Mouse (Mus musculus): ENCODE measurements around the gene Grin2b.

Gene Grin2b

DNA sequence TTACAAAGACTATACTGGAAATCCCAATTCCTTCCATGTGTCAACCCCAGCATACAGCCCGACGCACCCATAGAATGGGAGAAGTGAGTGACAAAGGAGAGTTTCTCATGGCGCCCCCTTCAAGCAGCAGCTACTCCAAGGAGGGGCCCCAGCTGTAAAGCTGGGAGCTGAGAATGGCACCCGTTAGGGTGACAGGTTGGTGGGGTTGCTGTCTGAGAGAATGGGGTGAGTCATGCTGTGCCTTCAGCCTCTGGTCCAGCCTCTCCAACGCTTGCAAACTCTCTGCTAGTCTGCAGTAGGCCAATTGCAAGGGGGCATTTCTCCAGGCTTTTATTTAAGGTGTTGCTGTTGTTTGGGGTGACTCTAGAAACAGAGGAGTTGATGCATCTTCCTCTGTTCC is 73.1 kb downstream of the Grin2b start:
- in situ Hi-C loops (cut with MboI, MseI) = no loop called here

DNA sequence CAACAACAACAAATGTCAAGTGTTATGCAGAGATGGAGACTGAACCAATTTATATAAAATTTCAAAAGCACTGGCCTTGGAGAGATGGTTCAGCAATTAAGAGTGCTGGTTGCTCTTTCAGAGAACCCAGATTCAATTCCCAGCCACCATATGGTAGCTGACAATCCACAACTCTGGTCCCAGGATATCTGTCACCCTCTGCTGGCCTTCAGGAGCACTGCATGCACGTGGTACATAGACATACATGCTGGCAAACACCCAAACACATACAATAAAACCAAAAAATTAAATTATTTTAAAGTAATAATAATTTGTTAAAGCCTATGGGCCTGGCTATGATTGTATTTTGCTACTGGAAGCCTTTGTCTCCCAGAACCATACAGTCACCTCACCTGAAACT is 77.0 kb downstream of the Grin2b start:
- in situ Hi-C loops (cut with MboI, MseI) = no loop called here

DNA sequence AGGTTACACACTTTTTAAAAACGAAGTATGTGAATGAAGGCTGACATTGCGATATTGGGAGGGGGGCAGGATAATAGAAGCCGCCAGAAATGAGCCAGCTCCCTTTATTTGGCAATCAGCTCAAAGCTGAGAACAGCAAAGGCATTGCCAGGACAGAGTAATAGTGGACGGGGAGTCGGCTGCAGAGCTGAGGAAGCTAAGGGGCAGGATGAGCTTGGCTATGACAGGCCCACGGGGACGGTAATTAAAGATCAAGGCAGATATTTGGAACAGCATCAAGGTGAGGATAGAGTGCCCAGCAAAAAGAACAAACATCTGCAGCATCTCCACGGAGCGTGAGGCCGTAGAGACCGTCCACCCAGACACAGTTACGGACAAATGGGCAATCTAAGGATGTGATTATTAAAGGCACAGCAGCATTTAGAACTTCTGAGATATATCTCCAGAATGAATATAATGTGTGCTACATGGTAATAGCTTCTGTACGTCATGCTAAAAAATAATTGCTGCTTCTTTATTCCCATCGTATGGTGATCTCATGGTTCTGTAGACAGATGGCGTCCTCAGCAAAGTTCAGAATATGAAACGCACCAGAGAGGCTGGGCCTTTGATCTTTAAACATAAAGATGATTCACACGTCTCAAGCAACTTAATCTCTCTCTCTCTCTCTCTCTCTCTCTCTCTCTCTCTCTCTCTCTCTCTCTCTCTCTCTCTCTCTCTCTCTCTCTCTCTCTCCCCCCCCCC is 93.1 kb downstream of the Grin2b start:
- in situ Hi-C loops (cut with MboI, MseI) = no loop called here

DNA sequence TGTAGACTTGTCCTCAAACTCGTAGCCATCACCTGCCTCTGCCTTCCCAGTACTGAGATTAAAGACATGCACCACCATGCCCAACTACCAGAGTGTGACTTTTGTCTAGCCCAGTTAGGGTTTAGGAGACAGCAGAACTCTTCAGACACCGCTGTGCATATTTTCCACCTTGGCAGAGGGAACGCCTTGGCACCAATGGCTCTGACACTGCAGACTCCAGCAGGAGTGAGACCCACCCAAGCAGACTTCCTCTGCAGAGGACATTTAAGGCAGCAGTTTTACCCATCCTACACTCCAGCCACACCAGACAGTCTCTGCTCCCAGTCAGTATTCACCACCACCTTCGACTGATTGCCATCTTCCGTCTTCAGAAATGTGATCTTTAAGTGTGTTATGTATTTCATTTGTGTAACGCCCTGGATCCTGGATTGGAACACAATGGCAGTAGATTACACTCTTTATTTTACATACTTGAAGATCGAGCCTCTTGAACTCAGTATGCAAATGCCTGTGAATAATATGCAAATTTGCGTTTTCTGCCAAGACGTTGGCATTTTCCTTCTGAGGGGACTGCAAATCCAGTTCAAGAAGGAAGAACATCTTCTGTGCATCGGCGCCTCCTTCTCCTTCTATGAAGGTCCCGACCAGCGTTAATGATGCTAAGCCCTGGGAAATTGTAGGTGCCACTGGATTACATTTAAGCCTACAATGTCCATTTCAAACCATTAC is 100.8 kb downstream of the Grin2b start:
- in situ Hi-C loops (cut with MboI, MseI) = no loop called here

DNA sequence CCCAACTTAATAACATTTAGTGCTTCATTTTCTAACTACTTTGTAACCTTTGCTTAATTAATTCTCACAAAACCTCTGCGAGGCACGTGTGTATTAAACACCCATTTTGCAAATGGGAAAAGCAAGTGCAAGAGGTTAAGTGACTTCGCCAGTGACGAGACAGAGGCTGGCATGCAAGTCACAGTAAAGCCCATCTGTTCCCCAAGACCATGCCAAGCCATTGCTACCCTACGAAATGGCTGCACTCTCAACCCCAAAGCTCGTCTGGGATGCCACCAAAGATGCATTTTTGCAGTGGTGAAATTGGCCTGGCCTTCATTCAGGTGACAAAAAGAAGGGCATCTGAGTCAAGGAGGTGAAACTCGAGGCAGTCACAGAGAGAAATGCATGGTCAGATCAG is 103.2 kb downstream of the Grin2b start:
- in situ Hi-C loops (cut with MboI, MseI) = no loop called here

DNA sequence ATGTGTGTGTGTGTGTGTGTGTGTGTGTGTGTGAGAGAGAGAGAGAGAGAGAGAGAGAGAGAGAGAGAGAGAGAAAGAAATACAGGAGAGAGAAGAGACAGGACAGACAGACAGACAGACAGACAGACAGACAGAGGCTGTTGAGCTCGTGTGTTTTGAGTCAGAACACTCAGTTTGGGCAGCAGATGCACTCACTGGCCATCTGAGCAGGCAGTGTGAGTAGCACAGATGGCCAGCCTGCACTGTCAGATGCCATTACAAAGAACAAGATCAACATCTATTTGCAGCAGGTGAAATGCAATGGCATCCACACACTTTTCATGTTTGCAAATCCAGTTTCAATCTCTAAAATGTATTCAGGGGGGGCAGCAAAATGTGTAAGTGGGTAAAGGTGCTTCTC is 120.0 kb downstream of the Grin2b start:
- in situ Hi-C loops (cut with MboI, MseI) = no loop called here

DNA sequence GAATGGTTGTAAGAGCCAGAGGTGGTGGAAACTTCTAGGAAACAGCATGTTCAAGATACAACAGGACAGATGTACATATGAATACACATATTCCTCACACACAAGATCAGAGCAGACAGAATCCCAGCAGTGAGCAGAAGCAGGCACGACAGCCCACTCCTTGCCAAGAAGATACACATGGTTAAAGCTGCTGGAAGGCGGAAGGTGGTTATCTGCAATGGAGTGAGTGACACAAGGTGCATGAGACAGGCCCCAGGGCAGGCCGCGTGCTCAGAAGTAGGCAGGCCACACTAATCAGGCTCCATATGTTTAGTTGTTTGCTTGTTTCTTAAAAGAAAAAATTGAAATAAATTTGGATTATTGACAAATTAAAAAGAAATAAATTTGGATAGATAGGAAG is 123.0 kb downstream of the Grin2b start:
- in situ Hi-C loops (cut with MboI, MseI) = no loop called here

DNA sequence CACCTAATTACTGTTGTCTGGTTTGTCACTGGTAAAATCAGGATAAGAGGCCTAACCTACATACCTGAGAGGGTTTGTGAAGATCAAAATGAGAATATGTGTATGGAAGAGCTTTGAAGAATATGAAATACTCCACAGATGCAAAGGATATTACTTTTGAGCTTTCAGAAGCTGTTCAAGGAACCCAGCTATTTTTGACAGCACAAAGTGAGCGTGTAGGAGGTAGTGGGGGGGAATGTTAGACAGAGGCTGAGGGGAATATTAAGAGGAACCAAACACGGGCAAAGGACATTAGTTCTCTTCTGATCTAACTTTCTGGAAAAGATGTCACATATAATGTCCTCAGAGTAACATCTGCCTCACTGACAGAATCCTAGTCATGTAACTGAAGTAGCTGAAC is 125.2 kb downstream of the Grin2b start:
- in situ Hi-C loops (cut with MboI, MseI) = no loop called here

DNA sequence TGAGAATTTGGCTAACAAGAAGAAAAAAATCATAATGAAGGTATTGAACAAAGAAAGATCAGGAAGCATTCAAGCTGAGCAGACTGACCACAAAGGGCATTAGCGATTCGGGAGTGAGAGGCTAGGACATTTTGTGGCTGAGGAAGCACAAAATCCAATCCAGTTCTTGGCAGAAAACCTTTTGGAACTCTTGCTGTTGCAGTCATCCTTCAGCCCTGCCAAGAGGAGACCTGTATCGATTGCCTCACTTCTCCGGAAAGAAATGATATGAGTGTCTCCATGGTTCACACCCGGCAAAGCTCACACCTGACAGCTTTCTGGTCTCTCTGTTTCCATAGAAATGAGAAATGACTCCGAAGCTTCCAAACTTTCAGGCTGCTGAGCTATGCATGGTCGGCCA is 127.2 kb downstream of the Grin2b start:
- in situ Hi-C loops (cut with MboI, MseI) = no loop called here

DNA sequence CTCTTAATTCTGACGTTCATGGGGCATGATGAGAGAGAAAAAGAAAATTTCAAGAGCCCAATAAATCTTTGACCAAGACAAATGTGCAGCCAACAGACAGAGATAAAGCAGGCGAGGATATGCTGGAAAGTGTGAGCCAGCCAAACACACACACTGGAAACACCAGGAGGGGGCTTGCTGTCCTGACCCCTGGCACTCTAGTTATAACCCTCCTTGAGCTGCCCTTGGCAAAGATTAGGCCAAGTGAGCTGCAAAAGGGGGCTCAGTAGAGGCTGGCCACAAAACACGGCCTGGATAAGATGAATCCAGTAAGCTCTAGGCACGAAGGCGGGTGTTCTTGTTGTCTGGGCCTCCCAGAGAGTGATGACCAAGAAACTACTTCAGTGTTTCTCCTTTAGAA is 128.8 kb downstream of the Grin2b start:
- in situ Hi-C loops (cut with MboI, MseI) = no loop called here

DNA sequence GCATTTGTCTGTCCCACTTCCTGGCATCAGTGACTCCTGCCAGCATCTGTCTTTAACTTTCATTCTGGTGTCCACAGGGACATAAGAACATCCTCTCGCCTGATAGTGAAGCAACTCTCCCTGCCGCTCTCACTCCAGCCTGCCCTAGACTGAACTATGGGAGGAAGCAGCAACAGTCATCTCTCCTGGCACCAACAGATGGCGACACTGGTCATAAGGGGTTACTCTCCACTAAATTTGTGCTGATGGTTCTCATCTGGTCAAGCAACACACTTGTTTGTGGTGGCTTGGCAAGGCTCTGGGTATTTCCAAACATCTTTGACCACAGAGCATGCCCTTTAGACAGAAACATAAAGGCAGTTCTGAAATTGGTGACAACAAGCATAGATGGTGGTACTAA is 130.9 kb downstream of the Grin2b start:
- in situ Hi-C loops (cut with MboI, MseI) = no loop called here

DNA sequence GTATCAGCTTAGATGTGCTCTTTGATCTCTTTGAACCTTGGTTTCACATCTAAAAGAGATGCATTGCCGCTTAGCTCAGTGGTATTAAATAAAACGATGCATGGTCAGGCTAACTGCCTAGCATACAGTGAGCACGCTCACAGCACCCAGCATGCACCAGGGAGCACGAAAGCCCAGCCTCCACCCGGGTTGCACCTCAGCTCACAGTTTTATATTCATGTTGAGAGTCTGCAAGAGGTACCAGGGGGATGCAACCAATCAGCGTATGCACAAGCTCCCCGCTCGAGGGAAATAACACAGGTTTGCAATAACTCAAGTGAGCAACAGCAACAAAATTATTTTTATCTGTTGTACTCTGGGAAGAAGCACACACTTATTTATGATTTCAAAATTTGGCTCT is 131.5 kb downstream of the Grin2b start:
- in situ Hi-C loops (cut with MboI, MseI) = no loop called here

DNA sequence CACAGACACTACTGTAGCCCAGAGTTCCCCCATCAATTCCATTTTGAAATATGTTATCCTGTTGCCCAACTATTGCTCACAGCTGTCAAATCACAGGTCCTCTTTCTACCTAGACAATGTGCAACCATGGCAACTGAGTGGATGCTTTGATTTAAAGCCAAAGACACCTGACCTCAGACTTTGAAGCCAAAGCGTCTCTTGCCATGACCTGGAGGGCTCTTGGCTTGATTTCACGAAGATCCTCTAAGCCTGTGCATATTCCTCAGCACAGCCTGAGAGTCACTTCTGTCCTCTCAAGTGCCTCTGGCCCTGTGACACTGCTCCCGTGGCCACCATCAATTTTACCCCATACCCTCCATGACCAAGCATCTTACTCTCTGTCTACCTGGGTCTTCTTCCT is 132.4 kb downstream of the Grin2b start:
- in situ Hi-C loops (cut with MboI, MseI) = no loop called here

DNA sequence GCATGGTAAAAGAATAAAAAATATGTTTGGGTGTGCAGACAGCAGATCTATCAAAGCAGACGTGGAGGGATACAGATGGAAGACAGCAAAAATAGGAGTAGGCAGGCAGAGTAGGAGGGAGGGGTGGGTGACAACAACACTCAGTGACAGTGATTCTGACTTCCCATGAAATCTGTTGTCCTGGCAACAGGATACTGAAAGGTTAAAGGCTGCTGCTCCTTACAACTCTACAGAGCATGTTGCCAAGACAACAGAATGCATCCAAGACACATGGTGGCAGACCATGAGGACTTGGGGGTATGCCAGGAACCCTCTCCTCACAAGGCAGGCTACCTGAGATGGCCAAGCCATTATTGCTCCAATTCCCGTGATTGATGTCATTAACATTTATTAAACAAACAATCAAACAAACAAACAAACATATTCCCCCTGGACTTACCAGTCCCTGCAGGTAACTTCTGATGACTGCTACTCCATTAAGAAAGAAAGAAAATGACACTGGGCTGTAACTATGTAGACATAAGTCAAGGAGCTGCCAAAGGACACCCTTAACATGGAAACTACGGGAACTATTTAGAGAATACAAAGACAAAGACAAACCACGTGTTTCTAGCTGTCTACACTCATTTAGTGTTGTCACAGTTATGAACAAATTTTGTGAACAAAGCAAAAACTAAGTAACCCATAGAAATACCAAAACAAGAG is 143.9 kb downstream of the Grin2b start:
- in situ Hi-C loops (cut with MboI, MseI) = no loop called here

DNA sequence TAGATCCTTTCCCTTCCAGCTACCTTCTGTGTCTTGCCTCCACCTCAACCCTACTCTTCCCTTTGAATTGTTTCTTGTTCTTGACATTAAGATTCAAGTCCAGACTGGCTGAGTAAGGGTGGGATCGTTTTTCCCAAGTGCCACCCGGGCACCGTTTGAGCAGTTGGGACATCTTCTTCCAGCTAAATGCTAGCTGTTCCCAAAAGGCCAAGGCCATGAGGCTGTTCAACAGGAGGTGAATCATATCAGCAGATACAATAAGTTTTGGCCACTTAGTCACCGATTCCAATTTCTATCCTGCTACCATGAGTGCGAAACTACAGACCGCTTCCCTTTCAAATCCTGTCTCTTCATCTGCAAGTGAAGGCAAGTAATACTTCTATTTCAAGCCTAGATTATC is 146.4 kb downstream of the Grin2b start:
- in situ Hi-C loops (cut with MboI, MseI) = no loop called here

DNA sequence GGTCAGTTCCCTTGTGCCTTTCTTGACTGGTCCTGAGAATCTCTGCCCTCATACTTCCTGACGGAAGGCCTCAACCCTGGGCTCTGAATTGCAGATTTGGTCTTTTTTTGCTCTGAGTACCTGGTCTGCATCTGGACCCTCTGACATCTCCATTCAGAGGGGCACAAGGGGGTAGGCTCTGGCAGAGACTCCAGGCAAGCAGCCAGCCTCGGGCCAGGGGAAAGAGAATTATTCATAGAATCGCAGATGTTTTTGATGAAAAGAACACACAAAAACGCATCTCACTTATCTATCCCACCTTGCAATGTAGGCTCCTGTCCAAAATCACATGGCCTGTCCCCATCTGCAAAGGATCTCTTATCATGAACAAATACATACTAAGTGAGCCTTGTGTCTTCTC is 147.5 kb downstream of the Grin2b start:
- in situ Hi-C loops (cut with MboI, MseI) = no loop called here

DNA sequence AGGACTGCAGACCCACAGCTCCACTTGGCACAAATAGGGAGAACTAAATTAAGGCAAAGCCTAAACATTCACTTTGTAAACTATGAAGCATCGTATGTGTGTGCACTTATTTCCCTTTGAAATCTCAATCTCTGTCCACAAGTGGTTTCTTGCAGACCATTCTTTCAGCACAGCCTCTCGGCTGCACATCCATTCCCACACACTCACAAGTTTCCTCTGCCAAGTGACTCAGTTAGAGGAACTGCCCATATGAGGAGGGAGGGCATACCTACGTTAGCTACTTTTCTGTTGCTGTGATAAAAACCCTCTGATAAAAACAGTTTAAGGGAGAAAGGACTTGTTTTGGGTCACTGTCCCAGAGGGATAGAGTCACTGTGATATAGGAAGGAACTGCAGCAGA is 152.9 kb downstream of the Grin2b start:
- in situ Hi-C loops (cut with MboI, MseI) = loop anchor here (25.0 kb wide), 1 partner anchor 742 kb away; no protein-coding TSS in a partner anchor

DNA sequence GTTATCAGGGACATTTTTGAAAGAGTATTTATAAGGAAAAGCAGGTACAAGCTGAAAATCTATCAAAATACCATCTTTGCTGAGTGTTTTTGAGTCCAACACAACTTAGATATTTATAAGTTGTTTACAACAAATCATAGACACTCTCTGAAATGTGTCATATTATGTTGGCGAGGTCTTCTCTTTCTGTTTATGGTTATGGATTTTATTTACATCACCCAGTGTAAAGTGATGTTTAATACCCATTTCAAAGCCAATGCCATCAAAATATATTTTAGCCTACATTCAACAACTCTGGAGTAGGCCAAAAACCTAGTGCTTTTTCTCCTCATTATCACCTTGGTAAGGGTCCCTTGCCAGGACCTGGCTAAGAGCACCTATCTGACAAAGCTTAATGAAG is 154.3 kb downstream of the Grin2b start:
- in situ Hi-C loops (cut with MboI, MseI) = loop anchor here (25.0 kb wide), 1 partner anchor 743 kb away; no protein-coding TSS in a partner anchor

DNA sequence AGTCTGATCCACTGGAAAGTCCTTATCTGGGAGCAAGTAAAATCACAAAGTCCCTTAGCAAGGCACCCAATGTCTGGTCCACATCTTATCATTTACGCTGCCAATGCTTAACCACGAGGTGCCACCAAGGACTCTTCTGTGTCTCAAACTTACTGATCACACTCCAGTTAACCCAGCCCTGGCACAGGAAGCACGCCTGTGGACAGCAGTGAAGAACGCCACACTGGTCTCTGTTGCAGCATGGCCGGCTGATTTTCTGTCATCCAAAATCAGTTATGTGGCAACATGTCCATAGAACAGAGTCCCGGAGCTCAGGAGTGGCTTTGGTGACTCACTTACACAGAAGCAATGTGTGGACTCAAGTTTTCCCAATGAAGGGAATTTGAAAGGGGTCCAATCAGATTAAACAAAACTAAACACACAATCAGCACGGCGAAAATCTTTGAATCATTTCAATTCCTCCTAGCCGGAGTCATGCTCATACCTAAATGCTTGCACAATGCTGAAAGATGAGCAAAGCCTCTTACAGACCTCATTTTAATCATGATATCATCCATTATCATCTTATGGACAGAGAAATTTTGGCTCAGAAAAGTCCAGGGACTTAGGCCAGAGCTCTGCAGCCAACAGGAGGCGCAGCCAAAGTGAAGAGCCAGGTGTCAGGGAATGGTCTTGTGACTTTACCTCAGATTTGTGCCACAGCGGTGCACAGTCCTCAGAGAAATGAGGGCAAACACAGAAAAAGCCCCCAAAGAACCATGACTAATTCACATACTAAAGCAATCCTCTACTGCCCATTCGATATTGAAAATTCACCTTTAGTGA is 159.5 kb downstream of the Grin2b start:
- in situ Hi-C loops (cut with MboI, MseI) = loop anchor here (25.0 kb wide), 1 partner anchor 749 kb away; no protein-coding TSS in a partner anchor

DNA sequence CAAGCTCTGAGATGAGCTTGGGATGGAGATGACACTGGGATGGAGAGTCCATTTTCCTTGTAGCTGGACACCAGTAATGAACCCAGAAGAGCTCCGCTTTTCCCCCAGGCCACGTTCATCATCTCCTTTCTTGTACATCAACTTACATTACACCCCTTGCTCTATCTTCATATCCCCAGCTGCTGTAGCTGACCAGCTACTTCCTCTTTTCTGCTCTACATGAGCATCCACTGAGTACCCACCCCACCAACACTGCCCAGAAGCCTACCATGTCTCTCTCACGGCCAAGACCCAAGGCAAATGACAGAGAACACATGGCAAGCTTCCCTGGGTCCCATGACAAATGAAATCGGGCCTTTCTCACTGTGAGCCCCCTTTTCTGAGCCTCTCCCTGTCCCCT is 161.8 kb downstream of the Grin2b start:
- in situ Hi-C loops (cut with MboI, MseI) = loop anchor here (25.0 kb wide), 1 partner anchor 751 kb away; no protein-coding TSS in a partner anchor

DNA sequence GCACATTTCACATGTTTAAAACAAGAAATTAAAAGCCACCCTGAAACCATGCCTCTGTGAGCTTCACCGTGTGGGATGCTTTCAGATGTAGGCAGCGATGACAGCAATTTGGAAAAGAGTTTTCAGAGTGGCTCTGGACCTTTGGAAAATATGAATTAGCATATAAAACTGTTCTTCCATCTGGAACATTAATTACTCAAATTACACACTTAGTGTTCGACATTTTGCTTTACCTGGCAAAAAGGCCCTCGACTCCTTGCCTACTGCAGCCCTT is 162.3 kb downstream of the Grin2b start:
- in situ Hi-C loops (cut with MboI, MseI) = loop anchor here (25.0 kb wide), 1 partner anchor 751 kb away; no protein-coding TSS in a partner anchor
